Mouse (Mus musculus): ENCODE data around the gene Ryr2.

The Ryr2 gene

GRCm38 (mm10) chr13:12037241-12037640 lies 69.5 kb downstream of the Ryr2 start:
- no peak for DNase-seq (ENCODE audit: low read depth, low spot score)

- DNase-seq (ENCODE audit: low read depth, low spot score): no peak
Measured at GRCm38 (mm10) chr13:12036834-12037233, 69.9 kb downstream of the Ryr2 start.

- no peak for DNase-seq (ENCODE audit: low read depth, low spot score)
Measured at GRCm38 (mm10) chr13:12033914-12034313, 72.8 kb downstream of the Ryr2 start.

GRCm38 (mm10) chr13:12033272-12033671 lies 73.5 kb downstream of the Ryr2 start:
- no peak for DNase-seq (ENCODE audit: low read depth, low spot score)

- DNase-seq (ENCODE audit: low read depth, low spot score): no peak
Measured at GRCm38 (mm10) chr13:12029841-12030240, 76.9 kb downstream of the Ryr2 start.

- no peak for DNase-seq (ENCODE audit: low read depth, low spot score)
Measured at GRCm38 (mm10) chr13:12029326-12029725, 77.4 kb downstream of the Ryr2 start.

GRCm38 (mm10) chr13:12018046-12018445 lies 88.7 kb downstream of the Ryr2 start:
- DNase-seq (ENCODE audit: low read depth, low spot score): no peak

GRCm38 (mm10) chr13:12013986-12014385 lies 92.8 kb downstream of the Ryr2 start:
- DNase-seq (ENCODE audit: low read depth, low spot score): peak; percentile 94

GRCm38 (mm10) chr13:12008995-12009689 lies 97.6 kb downstream of the Ryr2 start:
- no peak for DNase-seq (ENCODE audit: low read depth, low spot score)

- DNase-seq (ENCODE audit: low read depth, low spot score): no peak
Measured at GRCm38 (mm10) chr13:12007579-12007978, 99.2 kb downstream of the Ryr2 start.

GRCm38 (mm10) chr13:12001891-12002294 lies 104.9 kb downstream of the Ryr2 start:
- DNase-seq (ENCODE audit: low read depth, low spot score): peak; percentile 56

- no peak for DNase-seq (ENCODE audit: low read depth, low spot score)
Measured at GRCm38 (mm10) chr13:11999851-12000250, 106.9 kb downstream of the Ryr2 start.

GRCm38 (mm10) chr13:11997366-11997765 lies 109.4 kb downstream of the Ryr2 start:
- DNase-seq (ENCODE audit: low read depth, low spot score): no peak

GRCm38 (mm10) chr13:11987556-11987955 lies 119.2 kb downstream of the Ryr2 start:
- no peak for DNase-seq (ENCODE audit: low read depth, low spot score)

- DNase-seq (ENCODE audit: low read depth, low spot score): no peak
Measured at GRCm38 (mm10) chr13:11985056-11985455, 121.7 kb downstream of the Ryr2 start.

- DNase-seq (ENCODE audit: low read depth, low spot score): no peak
Measured at GRCm38 (mm10) chr13:11978997-11979396, 127.7 kb downstream of the Ryr2 start.

GRCm38 (mm10) chr13:11978359-11978758 lies 128.4 kb downstream of the Ryr2 start:
- no peak for DNase-seq (ENCODE audit: low read depth, low spot score)

- no peak for DNase-seq (ENCODE audit: low read depth, low spot score)
Measured at GRCm38 (mm10) chr13:11977606-11978005, 129.1 kb downstream of the Ryr2 start.

- no peak for DNase-seq (ENCODE audit: low read depth, low spot score)
Measured at GRCm38 (mm10) chr13:11964391-11964790, 142.4 kb downstream of the Ryr2 start.

- DNase-seq (ENCODE audit: low read depth, low spot score): no peak
Measured at GRCm38 (mm10) chr13:11959488-11960174, 147.1 kb downstream of the Ryr2 start.

GRCm38 (mm10) chr13:11958854-11959253 lies 147.9 kb downstream of the Ryr2 start:
- DNase-seq (ENCODE audit: low read depth, low spot score): no peak

- DNase-seq (ENCODE audit: low read depth, low spot score): no peak
Measured at GRCm38 (mm10) chr13:11958271-11958670, 148.5 kb downstream of the Ryr2 start.

GRCm38 (mm10) chr13:11951951-11952350 lies 154.8 kb downstream of the Ryr2 start:
- DNase-seq (ENCODE audit: low read depth, low spot score): no peak
